Mouse (Mus musculus) hindbrain, embryonic 16.5 days (tissue): Measurements from ENCODE around the gene Cblb. TPM values are rescaled to one million over a fixed set of nuclear protein-coding genes. Genes with fewer than 3 reads are reported as not detected.

Experiments used
- ATAC-seq: fragments of 200-750 bp; cut with Nextera tagmentation; 2 replicates; pipeline ENCODE4 v1.8.0; 2017; ENCODE audit warnings: moderate TSS enrichment, moderate library complexity
- H3K27ac ChIP-seq: fragments of 300-500 bp; sonication (generic); 2 replicates; pipeline ENCODE4 v1.5.1; 2014; ENCODE audit warnings: low read depth, mild to moderate bottlenecking, control low read depth, low read length, moderate library complexity
- H3K27me3 ChIP-seq: fragments of 300-500 bp; sonication (generic); replicated peaks from 2 replicates; pipeline ENCODE4 v1.6.1; 2014; ENCODE audit warnings: low read length; ENCODE audit not compliant: control insufficient read depth, insufficient read depth
- H3K36me3 ChIP-seq: fragments of 300-500 bp; sonication (generic); 2 replicates; pipeline ENCODE4 v1.6.1; 2014; ENCODE audit warnings: mild to moderate bottlenecking, low read length, moderate library complexity, mixed read lengths; ENCODE audit not compliant: control insufficient read depth, insufficient read depth
- H3K4me1 ChIP-seq: fragments of 300-500 bp; sonication (generic); 2 replicates; pipeline ENCODE4 v1.6.1; 2014; ENCODE audit warnings: low read depth, low read length; ENCODE audit not compliant: control insufficient read depth, insufficient read depth
- H3K4me2 ChIP-seq: fragments of 300-500 bp; sonication (generic); 2 replicates; pipeline ENCODE4 v1.6.1; 2014; ENCODE audit warnings: mild to moderate bottlenecking, low read length, control low read depth, moderate library complexity
- H3K4me3 ChIP-seq: fragments of 300-500 bp; sonication (generic); 2 replicates; pipeline ENCODE4 v1.5.1; 2014; ENCODE audit warnings: mild to moderate bottlenecking, low read length, control low read depth, moderate library complexity
- H3K9ac ChIP-seq: fragments of 300-500 bp; sonication (generic); 2 replicates; pipeline ENCODE4 v1.6.1; 2014; ENCODE audit warnings: low read depth, mild to moderate bottlenecking, control low read depth, low read length, moderate library complexity
- H3K9me3 ChIP-seq: fragments of 300-500 bp; sonication (generic); 2 replicates; pipeline ENCODE4 v1.6.1; 2014; ENCODE audit warnings: mild to moderate bottlenecking, low read length, moderate library complexity; ENCODE audit not compliant: control insufficient read depth
- WGBS: fragments of 180-500 bp; shearing (Covaris S2); extraction: QIAGEN DNeasy Blood & Tissue Kit; methylation state at CpG from one replicate; pipeline ENCODE4 v1.1.7; 2014; 5-methylcytosine and 5-hydroxymethylcytosine counted together
- polyA plus RNA-seq: library from polyadenylated mRNA; unstranded; fragments of >200 nt; fragmentation: Nextera tagmentation; extraction: Ambion mirVana; gene quantifications from 2 replicates; pipeline ENCODE4 v1.2.1, GENCODE M21; 2015

Gene Cblb
- polyA plus RNA-seq, 1 experiment from 2014 or later, result 8.0 TPM

GRCm38 (mm10) chr16:52060100-52060719 lies 29.2 kb downstream of the Cblb start:
- Histone ChIP-seq H3K9me3 (no peaks in the 10 kb centered on the region), H3K4me1 (no peaks in the 10 kb centered on the region; the same call in 1 of the 2 replicates), H3K4me3 (no peak overlapping the region), H3K9ac (no peak overlapping the region), H3K27me3 (no peaks in the 10 kb centered on the region), H3K27ac (no peak overlapping the region), H3K4me2 (no peak overlapping the region), H3K36me3 (no peaks in the 10 kb centered on the region)
- WGBS, result 84% methylated on average over 17 of the region's 17 CpGs
- ATAC-seq, result no peak

DNA sequence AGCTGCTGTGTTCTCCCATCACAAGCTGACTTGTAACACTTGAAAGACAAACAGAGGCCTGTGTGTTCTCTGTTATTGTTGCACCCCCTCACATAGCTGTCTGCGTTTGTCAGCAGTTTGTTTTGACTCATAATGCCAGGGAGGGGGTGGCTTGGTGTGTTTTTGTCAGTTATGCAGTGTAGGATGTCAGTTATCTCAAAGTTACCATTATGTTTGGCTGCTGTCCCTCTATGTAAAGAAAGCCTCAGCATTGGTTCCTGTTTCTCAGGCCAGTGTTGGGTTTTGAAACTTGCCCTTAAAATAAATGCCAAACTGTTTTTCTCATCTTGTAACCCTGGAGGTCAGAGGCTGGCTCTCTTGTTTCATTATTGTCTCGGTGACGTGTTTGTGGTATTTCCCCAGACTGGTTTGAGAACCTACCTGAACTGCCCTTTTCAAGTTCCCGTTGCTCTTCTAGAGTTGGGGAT lies 30.0 kb downstream of the Cblb start:
- Histone ChIP-seq H3K4me3 (no peak overlapping the region), H3K4me1 (no peaks in the 10 kb centered on the region; the same call in 1 of the 2 replicates), H3K36me3 (no peaks in the 10 kb centered on the region), H3K27me3 (no peaks in the 10 kb centered on the region), H3K9me3 (no peaks in the 10 kb centered on the region), H3K27ac (no peak overlapping the region), H3K4me2 (no peak overlapping the region), H3K9ac (no peak overlapping the region)
- 54% methylated on average over 4 of the region's 4 CpGs for WGBS
- ATAC-seq, result no peak

DNA sequence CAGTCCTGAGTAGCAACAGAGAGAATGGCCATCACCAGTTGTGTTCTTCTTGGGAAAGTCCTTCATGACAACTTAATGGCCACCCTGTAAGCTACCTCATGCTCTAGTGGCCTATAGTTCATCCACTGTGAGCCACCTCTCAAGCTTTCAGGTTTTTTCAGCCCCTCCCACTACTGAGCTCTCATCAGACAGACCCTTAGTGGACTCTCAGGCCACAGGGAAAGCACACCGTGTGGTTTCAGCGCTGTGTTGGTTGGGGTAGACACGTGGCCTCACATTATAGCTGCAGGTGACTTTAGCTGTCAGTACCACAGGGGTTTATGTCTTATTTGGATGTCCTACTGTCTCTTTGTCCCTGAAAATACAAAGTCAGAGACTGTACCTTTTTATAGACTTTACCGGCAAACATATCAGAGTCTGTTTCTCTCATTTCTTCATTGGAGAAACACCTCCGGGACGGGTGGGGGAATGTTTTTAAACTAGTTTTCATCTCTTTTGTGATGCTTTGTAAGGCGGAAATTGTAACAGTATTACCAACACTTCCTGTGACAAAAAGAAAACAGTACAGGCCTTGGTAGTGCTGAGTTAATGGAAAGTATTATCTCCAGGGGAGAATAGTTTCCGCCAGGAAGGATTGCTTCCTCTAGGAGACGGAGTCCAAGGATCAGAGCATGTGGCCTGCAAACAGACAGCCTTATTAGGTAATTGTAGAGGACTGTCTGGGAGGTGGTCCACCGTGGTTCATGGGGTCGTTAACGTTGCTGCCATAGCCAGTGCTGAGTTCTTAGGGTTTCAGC lies 33.5 kb downstream of the Cblb start:
- H3K9me3 ChIP-seq, result no peaks in the 10 kb centered on the region
- no peaks in the 10 kb centered on the region for H3K36me3 ChIP-seq
- H3K27me3 ChIP-seq, result no peaks in the 10 kb centered on the region
- no peak overlapping the region for H3K9ac ChIP-seq
- peak; percentile 46; the same call in 1 of the 2 replicates for ATAC-seq
- no peaks in the 10 kb centered on the region for H3K4me1 ChIP-seq
- no peak overlapping the region for H3K4me2 ChIP-seq
- H3K27ac ChIP-seq, result 0 out of 2 replicates have a peak overlapping the region, but pooled peaks have one; percentile 24
- H3K4me3 ChIP-seq, result no peak overlapping the region
- 78% methylated on average over 12 of the region's 12 CpGs for WGBS

DNA sequence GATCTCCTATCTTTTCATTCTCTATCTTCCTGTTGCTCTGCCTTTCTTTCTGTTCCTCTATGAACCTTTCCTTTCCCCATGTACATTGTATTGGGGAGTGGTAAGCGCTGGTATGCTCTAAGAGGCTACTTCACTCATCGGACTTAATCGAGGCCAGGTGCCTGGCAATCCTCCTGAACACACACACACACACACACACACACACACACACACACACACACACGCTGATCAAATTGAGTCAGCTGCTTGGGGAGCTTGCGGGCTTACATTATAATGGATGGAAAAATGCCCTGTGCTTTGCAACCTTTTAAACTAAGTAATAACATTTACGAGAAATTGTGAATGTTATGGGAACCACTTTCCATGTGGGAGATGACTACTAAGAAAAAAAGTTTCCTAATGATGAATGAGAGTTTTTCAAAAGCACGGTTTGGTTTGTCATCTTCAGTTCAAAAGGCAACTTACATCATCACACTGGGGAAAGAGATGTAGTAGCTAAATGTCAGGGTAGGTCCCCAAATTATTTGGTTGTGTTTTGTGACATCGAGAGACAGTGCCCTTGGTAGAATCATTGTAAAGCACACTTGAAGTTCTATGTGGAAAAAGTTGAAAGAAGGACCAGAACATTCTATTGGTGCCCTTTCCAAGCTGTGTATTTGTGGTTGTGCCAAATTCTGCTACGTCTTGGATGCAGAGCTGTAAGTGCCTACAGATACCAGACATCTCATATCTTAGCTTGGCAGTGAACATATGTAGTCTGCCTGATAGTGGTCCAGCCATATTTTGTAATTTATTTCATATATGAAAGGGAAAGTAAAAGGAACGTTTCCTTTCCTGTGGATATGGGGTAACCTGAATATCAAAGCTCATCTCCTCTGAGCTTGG lies 36.8 kb downstream of the Cblb start:
- no peak for ATAC-seq
- Histone ChIP-seq H3K36me3 (no peaks in the 10 kb centered on the region), H3K4me1 (no peaks in the 10 kb centered on the region), H3K9me3 (no peaks in the 10 kb centered on the region), H3K9ac (no peak overlapping the region), H3K4me3 (no peak overlapping the region), H3K27me3 (no peaks in the 10 kb centered on the region), H3K4me2 (no peak overlapping the region), H3K27ac (no peak overlapping the region)
- WGBS, result 78% methylated on average over 10 of the region's 10 CpGs

- no peak for ATAC-seq
- H3K27ac ChIP-seq, result no peak overlapping the region
- H3K4me2 ChIP-seq, result no peak overlapping the region
- no peaks in the 10 kb centered on the region for H3K4me1 ChIP-seq
- no peaks in the 10 kb centered on the region for H3K9me3 ChIP-seq
- no peak overlapping the region for H3K4me3 ChIP-seq
- H3K27me3 ChIP-seq, result no peaks in the 10 kb centered on the region
- no peak overlapping the region for H3K9ac ChIP-seq
- H3K36me3 ChIP-seq, result no peaks in the 10 kb centered on the region
- WGBS, result 98% methylated on average over 3 of the region's 3 CpGs
Observed at GRCm38 (mm10) chr16:52068517-52068874, 37.5 kb downstream of the Cblb start.

GRCm38 (mm10) chr16:52069648-52070047 lies 38.6 kb downstream of the Cblb start:
- Histone ChIP-seq H3K4me1 (no peaks in the 10 kb centered on the region), H3K9me3 (no peaks in the 10 kb centered on the region), H3K4me2 (no peak overlapping the region), H3K27ac (no peak overlapping the region), H3K4me3 (no peak overlapping the region), H3K9ac (no peak overlapping the region), H3K27me3 (no peaks in the 10 kb centered on the region), H3K36me3 (no peaks in the 10 kb centered on the region)
- 93% methylated on average over 6 of the region's 6 CpGs for WGBS
- ATAC-seq, result no peak

DNA sequence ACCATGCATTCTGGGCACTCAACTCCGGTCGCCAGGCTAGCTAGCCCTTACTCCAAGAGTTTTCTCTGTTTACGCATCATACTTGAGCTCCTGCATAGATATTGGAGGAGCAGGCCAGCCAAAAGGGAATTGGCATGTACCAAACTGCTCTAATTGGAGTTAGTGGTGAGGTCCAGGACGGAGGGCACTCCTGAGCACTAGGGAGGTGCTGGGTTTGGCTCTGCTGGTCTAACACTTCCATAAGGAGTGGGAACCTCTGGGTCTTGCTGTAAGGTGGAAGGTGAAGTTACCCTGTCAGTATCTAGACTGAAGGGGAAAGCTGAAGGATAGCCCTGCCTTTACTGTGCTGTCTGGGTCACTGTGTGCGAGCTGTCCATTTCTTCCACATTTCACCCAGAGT lies 39.1 kb downstream of the Cblb start:
- H3K36me3 ChIP-seq, result no peaks in the 10 kb centered on the region
- H3K9me3 ChIP-seq, result no peaks in the 10 kb centered on the region
- H3K4me3 ChIP-seq, result no peak overlapping the region
- H3K9ac ChIP-seq, result no peak overlapping the region
- no peak overlapping the region for H3K4me2 ChIP-seq
- no peak overlapping the region for H3K27ac ChIP-seq
- no peaks in the 10 kb centered on the region for H3K27me3 ChIP-seq
- no peaks in the 10 kb centered on the region for H3K4me1 ChIP-seq
- WGBS, result 95% methylated on average over 5 of the region's 5 CpGs
- no peak for ATAC-seq

DNA sequence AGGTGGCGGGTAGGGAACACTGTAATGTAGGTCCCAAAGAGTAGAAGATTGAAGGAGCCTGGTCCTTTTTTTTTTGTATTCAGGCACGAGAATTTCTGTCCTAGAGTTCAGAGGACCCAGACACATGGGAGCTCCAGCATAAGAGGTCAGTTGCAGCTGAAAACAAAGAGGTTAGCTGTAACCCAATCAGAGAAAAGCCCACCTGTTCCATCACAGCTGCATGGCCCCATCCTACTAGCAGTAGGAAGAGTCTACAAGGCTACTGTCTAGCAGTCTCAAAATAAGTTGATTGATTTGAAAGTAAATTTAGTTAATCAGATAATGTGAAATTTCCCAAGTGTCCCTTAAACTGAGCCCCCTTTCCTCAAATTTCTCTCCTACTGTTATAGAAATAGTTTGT lies 40.3 kb downstream of the Cblb start:
- H3K27me3 ChIP-seq, result no peaks in the 10 kb centered on the region
- no peaks in the 10 kb centered on the region for H3K9me3 ChIP-seq
- H3K27ac ChIP-seq, result no peak overlapping the region
- WGBS, result 81% methylated on average over 2 of the region's 2 CpGs
- H3K4me3 ChIP-seq, result no peak overlapping the region
- no peak overlapping the region for H3K4me2 ChIP-seq
- no peak overlapping the region for H3K9ac ChIP-seq
- H3K36me3 ChIP-seq, result no peaks in the 10 kb centered on the region
- H3K4me1 ChIP-seq, result no peaks in the 10 kb centered on the region
- ATAC-seq, result no peak

DNA sequence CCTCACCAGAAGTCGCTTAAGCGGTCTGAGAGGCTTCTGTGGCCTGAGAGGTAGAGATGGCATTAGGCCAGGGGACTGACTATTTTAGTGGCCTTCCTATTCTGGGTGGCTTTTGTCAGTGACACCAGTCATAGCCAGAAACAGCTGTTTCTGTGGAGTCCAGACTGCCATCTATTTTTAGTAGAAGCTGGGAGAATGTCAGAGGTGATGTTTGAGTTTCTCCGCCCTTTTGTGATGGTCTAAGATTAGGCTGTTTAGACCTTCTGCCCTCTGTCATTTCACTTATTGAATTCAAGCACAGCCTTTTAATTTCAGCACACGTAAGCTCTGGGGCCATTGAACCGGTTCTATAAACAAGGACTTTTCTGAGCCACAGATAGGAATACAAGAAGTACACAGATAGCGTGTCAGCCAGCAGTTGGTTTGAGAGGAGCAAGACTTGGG lies 40.8 kb downstream of the Cblb start:
- no peak overlapping the region for H3K4me2 ChIP-seq
- WGBS, result 63% methylated on average over 6 of the region's 6 CpGs
- no peak overlapping the region for H3K9ac ChIP-seq
- no peaks in the 10 kb centered on the region for H3K27me3 ChIP-seq
- no peak for ATAC-seq
- H3K4me3 ChIP-seq, result no peak overlapping the region
- H3K27ac ChIP-seq, result no peak overlapping the region
- H3K4me1 ChIP-seq, result peaks cover 4% of the 10 kb centered on the region; the same call in 1 of the 2 replicates
- H3K36me3 ChIP-seq, result no peaks in the 10 kb centered on the region
- H3K9me3 ChIP-seq, result no peaks in the 10 kb centered on the region
